Mouse (Mus musculus) v-Abl transformed pro-B cells (cell line): Measurements from ENCODE around the gene Irak3.

Experiments used
- in situ Hi-C, 2 experiments: fragments of 400-800 bp; cut with MboI; formaldehyde crosslinking; loops; one replicate each; pipeline ENCODE4 v1.15.1; 2025; ENCODE audit not compliant: unreplicated experiment in 2 of 2

The Irak3 gene

GRCm38 (mm10) chr10:120169064-120169463, 32.9 kb downstream of the Irak3 start:
- in situ Hi-C loops = no loop called here

DNA sequence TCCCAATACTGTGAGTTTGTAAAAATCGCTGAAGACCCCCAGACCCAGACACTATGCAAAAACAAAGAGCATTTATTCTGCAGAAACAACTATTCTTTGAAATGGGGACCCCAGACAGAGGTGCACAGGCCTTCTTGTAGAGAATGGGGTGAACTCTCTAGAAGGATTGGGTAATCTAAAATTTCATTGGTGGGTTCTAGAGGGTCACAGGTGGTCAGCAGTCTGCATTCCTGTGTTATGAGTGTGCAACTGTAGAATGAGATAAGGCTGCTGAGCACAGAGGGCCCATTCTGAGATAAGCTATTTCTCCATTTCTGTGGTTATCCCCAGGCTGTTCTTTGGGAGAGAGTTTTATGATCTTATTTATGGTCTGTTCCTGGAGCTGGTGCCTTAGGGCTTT, 33.9 kb downstream of the Irak3 start:
- in situ Hi-C loops = no loop called here

GRCm38 (mm10) chr10:120165793-120166503, 36.0 kb downstream of the Irak3 start:
- in situ Hi-C loops = no loop called here

DNA sequence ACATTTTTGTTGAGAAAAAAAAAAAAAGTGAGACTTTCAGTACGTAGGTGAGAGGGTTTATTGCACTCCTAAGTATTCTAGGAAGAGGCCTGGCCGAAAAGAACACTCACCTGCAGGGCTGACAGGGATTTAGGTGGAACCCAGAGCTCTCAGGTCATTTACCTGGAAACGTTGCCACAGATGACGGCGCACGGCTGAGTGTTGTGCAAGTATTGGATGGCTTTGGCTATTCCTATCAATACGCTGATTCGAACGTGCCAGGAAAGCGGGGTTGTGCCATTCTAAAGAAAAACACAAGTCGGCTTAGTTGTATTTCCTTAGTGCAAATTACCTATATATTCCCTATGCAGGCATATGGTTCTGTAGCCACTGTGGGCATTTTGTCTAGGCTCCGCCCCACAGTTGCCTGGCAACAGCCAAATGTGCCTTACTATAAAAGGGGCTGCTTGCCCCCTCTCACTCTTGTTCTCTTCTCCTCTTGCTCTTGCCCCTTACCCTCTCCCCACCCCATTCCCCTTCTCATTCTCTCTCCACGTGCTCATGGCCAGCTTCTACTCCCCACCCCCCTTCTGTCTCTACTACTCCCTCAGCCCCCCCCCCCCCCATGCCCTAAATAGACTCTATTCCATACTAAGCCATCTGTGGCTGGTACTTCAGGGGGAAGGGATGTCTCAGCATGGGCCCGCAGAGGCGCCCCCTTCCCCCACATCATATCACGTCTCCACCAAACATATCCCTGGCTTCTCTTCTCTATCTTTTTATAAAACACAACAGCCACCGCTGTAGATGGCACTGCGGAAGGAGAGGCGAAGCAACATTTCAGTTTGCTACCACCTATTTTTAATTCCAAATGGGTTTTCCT, 36.8 kb downstream of the Irak3 start:
- in situ Hi-C loops = no loop called here

DNA sequence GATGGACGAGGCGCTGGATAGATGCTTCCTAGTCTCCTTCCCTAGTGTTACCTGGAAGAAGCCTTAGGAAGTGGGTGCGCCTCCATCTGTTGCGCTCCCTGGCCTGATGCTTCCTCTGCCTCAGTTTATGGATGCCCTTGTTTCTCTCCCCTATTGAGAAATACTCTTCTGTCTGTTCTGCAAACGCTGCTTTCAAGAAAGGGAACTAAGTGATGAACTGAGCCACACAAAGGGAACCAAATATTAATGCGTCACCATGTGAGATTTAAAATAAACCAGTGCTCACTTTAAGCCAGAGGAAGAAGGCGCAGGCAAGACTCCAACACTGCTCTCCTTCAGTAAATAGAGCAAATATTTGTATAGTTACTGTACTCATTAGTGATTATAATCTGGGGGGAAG, 38.4 kb downstream of the Irak3 start:
- in situ Hi-C loops = no loop called here

GRCm38 (mm10) chr10:120162840-120163239, 39.1 kb downstream of the Irak3 start:
- in situ Hi-C loops = no loop called here

- in situ Hi-C loops = no loop called here
Measured at GRCm38 (mm10) chr10:120160533-120160932, 41.4 kb downstream of the Irak3 start.

- in situ Hi-C loops = no loop called here
Measured at GRCm38 (mm10) chr10:120153911-120154310, 48.0 kb downstream of the Irak3 start.

DNA sequence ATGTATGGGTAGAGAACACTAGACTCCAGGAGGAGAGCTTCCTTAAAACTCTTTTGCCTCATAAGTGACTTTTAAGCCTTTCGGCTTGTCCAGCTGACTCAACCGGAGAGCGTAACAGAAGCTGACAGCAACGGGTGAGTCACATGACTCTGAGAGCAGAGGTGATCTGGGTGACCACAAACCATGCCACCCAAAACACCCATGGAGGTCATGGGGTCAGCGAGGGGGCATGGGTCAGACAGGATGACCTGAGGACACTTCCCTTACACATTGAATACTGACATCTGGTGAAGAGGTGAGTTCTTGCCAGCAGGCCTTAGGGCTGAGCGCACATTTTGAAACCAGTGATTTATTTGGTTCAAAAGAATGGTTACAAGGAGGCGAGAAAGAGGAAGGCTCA, 50.3 kb downstream of the Irak3 start:
- in situ Hi-C loops = no loop called here

- in situ Hi-C loops = loop anchor here in 1 of 2 experiments (25.0 kb wide), 1 partner anchor 1579 kb away; no protein-coding TSS in a partner anchor
Measured at GRCm38 (mm10) chr10:120140916-120141516, 60.9 kb downstream of the Irak3 start.

DNA sequence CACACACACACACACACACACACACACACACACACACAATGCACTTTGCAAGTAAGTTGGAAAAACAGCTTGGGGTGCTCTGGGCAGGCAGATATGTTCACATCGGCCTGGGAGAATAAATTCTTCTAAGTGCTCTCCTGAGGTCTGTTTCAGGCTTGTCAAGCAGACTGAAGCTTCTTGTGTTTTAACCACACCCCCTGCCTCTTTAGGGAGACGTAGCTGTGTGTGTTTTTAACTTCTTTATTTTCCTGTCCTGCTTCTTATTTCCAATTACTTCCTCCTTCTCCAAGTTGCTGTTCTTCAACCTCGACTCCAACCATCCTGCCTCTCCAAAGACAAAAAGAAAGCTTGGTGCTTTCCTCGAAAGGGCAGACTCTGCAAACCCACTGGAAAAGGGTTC, 61.7 kb downstream of the Irak3 start:
- in situ Hi-C loops = loop anchor here in 1 of 2 experiments (25.0 kb wide), 1 partner anchor 1578 kb away; no protein-coding TSS in a partner anchor

DNA sequence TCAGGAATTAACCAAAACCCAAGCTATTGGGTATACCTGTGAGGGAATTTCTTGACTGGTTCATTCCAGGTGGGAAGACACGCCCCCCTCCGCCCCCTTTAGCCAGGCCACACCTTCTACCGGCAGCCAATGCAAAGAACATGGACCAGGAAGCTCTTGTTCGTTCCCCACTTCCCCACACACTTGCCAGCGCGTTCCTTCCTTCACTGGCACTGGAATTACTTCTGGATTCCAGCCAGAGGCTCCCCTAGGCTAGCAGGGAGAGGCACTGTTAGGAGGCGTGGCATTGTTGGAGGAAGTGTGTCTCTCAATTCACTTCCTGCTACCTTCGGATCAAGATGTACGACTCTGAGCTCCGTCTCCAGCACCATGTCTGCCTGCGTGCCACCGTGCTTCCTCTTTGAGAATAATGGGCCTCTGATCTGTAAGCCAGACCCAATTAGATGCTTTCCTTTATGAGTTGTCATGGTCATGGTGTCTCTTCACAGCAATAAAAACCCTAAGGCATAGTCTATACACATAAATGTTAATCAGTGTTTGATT, 65.8 kb downstream of the Irak3 start:
- in situ Hi-C loops = loop anchor here in 1 of 2 experiments (25.0 kb wide), 1 partner anchor 1574 kb away; no protein-coding TSS in a partner anchor

- in situ Hi-C loops = loop anchor here in 1 of 2 experiments (25.0 kb wide), 1 partner anchor 1571 kb away; no protein-coding TSS in a partner anchor
Measured at GRCm38 (mm10) chr10:120133697-120134096, 68.2 kb downstream of the Irak3 start.

GRCm38 (mm10) chr10:120130621-120131020, 71.3 kb downstream of the Irak3 start:
- in situ Hi-C loops = loop anchor here in 1 of 2 experiments (25.0 kb wide), 1 partner anchor 1568 kb away; no protein-coding TSS in a partner anchor

GRCm38 (mm10) chr10:120128601-120129277, 73.2 kb downstream of the Irak3 start:
- in situ Hi-C loops = loop anchor here (5.0 to 25.0 kb wide), 9 partner anchors 64 to 1984 kb away; partner anchors contain the start of genes Cand1 (in 1 of the 2) and Mdm1 (in 1 of the 2)

- in situ Hi-C loops = loop anchor here (5.0 to 25.0 kb wide), 9 partner anchors 61 to 1981 kb away; partner anchors contain the start of genes Cand1 (in 1 of the 2) and Mdm1 (in 1 of the 2)
Measured at GRCm38 (mm10) chr10:120125465-120125857, 76.5 kb downstream of the Irak3 start.

GRCm38 (mm10) chr10:120124801-120125464, 77.0 kb downstream of the Irak3 start:
- in situ Hi-C loops = loop anchor here (5.0 to 25.0 kb wide), 12 partner anchors 60 to 1980 kb away; partner anchors contain the start of genes Cand1 (in 2 of the 2) and Mdm1 (in 1 of the 2)

DNA sequence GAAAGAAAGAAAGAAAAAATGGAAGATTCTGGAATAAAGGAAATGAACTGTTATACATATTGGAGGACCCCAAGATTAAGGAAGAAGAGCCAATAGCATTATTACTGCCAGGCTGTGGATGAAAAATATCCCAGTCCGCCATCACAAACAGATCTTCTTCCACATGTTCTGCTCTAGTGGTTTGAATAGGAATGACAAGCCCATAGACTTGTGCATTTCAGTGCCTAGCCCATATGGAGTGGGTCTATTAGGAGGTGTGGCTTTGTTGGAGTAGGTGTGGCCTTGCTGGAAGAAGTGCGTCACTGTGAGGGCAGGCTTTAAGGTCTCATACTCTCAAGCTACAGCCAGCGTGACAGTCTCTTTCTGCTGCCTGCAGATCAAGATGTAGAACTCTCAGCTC, 78.2 kb downstream of the Irak3 start:
- in situ Hi-C loops = loop anchor here (5.0 to 25.0 kb wide), 9 partner anchors 59 to 1979 kb away; partner anchors contain the start of genes Cand1 (in 2 of the 2) and Mdm1 (in 1 of the 2)

GRCm38 (mm10) chr10:120115249-120115648, 86.7 kb downstream of the Irak3 start:
- in situ Hi-C loops = loop anchor here in 1 of 2 experiments (25.0 kb wide), 2 partner anchors 878 to 1953 kb away; partner anchors contain the start of gene Cand1
